Mouse (Mus musculus): ENCODE measurements at regions not wholly inside any gene's neighbourhood (a gene's known extent, or its start where the extent isn't known, plus 50 kb on each side); places are given as distances from the start of the nearest gene placed in this dataset.

DNA sequence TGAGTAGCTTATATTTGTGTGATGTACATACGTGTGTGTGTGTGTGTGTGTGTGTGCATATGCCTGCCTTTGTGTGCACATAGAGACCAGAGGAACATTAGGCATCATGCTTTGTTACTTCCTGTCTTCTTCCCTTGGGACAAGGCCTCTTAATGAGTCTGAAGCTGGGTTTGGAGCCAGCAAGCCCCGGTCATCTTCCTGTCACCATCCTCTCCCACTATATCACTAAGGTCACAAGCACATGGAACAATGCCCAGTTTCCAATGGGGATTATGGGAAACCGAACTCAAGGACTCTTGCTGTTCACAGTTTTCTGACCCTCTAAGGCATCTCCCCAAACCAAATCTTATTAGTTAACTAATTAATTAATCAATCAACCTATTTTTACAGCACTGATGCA lies 60.7 kb upstream of the Map4k3 start:
- no peak for TF ChIP-seq CTCF (IDR thresholded peaks at IDR 0.05; ENCODE audit: extremely low read depth, insufficient read depth, insufficient read length, insufficient replicate concordance)
- no peak for TF ChIP-seq POLR2A (IDR thresholded peaks at IDR 0.05; ENCODE audit: low read depth, low read length)
